Mouse (Mus musculus) activated CD4-positive, CD25-positive, alpha-beta regulatory T cell, adult 4 months (primary cell): ENCODE data around the gene Rab27a. TPM values are rescaled to one million over a fixed set of nuclear protein-coding genes. Genes with fewer than 3 reads are reported as not detected.

Source experiments
- ATAC-seq: one replicate; pipeline ENCODE4 v1.8.0; 2017
- polyA plus RNA-seq, 2 experiments: library from polyadenylated mRNA; unstranded; fragments of 100-300 nt; shearing (Covaris generic); gene quantifications; one replicate each; pipeline ENCODE4 v1.2.1; 2017

The Rab27a gene
- polyA plus RNA-seq, result 10 to 100 TPM; 33.8 to 42.7 TPM

DNA sequence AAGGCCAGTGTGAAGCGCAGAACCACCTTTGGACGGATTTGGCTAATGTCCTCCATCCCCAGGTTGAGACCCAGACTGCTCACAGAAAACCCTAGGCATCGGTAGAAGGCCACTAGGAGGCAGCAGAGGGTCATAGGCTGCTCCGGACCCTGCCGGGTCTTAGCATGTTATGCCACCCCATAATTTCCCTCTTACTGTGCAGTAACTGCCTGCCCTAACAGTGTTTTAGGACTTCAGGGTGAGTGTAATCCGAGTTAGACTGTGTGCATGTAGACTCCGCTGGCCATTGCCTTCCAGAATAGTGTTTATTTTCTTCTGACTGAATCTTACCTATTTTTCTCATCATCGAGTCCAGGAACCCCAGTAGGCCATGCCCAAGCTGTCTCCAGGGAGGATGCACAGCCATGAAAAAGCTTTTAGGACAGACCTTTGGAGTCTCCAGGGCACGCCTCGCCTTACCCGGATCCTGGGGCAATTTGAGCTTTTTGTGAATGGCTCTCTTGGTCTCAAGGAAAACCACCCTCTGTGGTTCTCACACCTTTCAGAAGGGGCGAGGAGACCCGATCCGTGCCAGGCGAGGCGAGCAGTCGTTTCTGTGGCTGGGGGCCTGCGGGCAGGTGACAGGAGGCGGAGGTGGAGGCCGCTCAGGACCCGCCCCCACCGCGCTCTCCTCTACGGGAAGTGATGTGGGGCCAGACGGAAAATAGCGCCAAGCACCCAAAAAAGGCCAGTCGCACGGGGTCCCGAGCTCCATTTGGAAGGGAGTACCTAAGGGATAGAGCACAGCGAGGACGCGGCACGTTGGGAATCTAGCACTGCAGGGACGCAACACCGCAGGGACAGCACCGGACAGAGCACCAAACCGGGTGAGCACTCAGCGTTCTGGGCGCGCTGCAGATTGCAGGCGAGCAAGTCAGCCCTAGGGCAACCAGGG lies at the start of gene Rab27a:
Rab27a (plus strand) TSS at position 709 of the 934 bp plus-strand sequence.
- ATAC-seq, result peak; percentile 71

DNA sequence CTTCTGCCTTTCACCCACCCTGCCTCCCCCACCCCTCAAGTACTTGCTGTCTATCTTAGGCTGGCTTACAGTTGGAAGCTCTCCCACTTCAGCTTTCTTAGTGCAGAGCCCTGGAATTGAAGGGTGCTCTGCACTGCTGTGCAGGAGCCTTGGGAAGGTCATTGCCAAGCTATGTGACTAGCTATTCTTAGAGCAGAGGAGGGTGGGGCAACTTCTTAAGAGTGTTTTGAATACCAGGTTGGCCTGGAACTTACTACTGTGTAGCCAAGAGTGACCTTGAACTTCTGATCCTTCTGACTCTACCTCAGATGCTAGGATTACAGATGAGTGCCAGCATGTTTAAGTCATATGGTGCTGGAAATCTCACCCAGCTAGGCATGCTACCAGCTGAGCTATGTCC lies 48.5 kb upstream of the Rab27a start:
- no peak for ATAC-seq

DNA sequence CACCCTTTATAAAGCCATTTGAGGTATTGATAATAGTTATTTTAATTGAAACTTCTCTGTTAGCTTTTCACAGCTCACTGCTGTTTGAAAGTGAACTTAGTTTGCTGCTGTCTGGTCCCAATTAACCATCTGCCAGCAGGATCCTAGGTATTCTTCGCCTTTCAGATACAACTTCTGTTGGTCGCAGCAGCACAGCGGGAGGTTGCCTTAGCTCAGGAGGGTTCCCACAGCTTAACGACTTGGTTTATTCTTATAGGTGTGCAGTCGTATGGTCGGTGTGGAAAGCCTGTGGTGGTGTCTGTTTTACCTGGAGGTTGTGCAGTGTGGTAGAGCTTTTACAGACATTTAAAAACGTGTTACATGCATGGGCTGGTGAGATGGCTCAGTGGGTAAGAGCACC lies 47.8 kb upstream of the Rab27a start:
- ATAC-seq, result no peak

DNA sequence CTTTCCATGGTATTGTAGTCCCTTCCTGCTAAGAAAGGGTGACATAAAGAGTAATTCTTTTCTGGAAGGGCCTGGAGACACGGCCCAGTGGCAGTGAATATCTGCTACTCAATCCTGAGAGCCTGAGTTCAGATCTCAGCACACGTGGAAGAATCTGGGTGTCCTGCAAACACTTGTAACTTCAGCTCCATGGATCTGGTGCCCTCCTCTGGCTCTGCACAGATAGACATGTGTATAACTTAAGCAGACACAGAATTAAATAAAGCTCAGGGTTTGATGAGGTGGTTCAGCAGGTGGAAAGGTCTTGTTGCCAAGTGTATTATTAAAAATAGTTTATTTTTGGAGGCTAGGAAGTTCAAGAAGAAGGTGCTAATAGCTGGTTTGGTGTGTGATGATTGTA lies 44.2 kb upstream of the Rab27a start:
- no peak for ATAC-seq

DNA sequence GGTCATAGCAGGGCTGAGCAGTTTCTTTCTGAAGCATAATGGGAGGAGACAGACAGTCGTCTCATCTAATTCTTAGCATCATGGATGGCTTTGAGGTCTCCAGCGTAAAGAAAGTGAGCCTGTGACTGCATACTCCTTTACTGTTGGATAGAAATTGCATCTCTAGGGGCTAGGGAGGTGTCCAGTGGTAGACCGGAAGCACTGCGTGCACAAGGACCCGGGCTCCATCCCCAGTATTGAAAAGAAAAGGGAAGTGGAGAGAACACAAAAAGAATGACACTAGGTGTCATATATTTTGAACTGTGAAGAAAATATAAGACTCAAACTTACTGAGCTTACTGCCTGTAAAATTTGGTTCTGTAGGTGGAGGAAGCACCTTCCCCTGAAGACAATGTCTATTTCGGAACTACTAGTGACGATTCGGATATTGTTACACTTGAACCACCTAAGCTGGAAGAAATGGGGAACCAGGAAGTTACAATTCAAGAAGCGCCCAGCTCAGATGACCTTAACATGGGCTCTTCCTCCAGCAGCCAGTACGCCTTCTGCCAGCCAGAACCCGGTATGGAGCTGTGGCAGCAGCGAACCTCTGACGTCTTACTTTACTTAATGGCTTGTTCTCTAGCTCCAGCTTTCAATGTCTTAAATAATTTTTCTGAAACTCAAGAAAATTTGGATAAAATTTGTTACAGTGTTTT lies 43.2 kb upstream of the Rab27a start:
- no peak for ATAC-seq

DNA sequence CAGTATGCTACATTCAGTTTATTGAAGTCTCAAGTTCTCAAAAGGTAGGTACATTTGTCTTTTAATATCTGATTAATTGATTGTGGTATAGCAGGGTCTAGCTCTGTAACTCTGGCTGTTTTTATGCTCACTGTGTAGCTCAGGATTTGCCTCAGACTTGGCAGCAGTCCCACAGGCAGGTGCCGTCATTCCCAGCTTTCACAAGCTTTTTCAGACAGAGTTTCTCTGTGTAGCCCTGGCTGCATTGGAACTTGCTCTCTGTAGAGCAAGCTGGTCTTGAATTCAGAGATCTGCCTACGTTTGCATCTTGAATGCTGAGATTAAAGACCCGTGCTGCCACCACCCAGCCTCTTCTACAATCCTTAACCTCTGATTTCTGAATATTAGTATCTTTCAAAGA lies 42.5 kb upstream of the Rab27a start:
- ATAC-seq, result no peak

DNA sequence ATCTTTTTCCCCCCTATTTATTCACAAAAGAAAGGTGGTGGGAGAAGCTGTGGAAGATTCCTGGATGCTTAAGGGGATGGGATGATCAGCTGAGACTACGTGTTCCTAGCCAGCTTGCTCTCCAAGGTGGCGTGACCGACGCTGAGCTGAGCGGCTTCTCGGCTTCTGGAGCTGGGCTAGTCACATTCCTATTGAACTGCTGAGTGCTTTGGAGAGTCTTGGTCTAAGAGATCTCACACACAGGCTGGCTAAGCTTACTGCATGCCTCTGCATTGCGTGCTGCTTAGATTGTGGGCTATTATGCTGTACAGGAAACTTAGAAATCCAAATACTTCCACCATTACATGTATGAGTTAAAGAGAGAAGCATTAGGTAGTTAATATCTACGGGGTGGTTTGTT lies 40.6 kb upstream of the Rab27a start:
- ATAC-seq, result no peak

DNA sequence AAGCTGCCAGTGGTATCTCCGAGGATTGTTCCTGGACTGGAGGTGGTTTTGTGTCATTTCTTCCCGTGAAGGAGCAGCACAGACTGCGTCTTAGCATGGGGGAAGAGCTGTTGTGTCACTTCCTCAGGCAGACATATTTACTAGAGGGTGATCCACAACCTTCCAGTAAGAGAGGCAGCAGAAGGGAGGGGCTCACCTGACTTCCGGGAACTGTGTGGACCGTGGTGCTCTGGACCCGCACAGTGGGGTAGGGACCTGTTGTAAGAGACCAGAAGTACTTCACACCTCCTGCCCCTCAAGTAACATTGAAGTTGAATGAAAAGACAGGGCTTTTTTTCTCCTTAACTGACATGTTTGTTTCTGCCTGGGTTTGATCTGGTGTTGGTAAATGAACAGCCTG lies 39.5 kb upstream of the Rab27a start:
- ATAC-seq, result no peak

DNA sequence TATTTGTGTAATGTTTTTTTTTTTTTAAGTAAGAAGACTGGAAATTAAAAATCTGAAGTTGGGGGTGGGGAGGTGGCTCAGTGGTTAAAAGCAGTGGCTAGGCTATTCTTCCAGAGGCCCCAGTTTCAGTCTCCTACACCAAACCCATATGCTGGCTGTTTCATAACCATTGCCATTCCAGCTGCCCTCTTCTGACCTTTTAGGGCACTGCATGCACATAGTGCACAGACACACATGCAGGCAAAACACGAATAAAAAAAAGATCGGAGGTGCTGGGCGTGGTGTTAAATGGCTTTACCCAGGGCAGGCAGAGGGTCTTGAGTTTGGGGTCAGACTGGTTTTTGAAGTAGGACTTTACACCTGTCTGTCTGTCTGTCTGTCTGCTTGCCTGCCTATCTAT lies 38.5 kb upstream of the Rab27a start:
- ATAC-seq, result no peak

DNA sequence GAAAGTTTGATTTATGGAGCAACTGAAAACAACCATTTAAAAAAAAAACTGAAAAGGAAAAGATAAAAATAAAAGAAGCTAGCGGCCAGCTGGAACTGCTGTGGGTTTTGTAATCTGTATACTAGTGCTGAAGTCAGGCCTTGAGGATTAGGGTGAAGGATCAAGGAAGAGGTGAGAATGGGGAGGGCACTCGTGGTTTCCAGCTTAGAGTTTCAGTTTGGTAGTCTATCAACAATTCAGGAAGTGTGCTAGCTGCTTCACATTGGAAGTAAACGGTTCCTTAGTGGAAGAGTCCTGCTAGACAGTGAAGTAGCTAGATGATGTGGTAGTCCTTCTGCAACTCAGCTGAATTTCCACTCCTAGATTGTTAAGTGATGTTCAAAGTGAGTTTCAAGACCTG lies 36.3 kb upstream of the Rab27a start:
- ATAC-seq, result no peak

DNA sequence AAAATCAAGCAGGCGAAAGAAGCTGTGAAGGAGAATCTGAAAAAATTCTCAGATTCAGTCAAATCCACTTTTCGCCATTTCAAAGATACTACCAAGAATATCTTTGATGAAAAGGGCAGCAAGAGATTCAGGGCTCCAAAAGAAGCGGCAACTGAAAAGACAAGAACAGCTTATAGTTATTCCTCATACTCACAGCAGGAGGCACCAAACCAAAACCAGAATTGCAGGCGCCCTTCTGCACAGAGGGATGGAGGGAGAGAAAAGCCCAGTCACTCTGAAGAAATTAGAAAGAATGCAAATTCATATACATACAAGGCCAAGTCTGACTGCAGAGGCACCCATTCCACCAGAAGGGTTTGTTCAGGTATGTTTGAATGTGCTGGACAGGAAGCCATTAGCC lies 32.0 kb upstream of the Rab27a start:
- ATAC-seq, result no peak

DNA sequence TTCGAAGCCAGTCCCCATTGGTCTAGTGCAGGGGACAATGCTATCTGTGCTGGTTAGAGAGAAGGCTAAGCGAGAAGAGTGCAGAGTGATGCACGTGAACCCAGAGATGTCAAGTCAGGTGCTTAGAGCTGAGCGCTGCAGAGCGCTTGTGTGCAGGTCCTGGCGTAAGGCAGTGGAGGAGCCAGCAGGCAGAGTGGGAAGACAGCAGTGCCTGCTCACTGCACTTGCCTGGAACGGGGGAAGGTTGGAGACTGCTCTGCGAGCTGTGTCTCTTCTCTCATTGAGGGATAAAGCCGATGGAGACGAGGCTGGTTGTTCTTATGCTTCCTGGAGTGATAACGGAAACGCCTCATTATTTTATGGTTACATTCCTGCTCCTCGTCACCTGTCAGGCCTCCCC lies 29.9 kb upstream of the Rab27a start:
- ATAC-seq, result no peak

DNA sequence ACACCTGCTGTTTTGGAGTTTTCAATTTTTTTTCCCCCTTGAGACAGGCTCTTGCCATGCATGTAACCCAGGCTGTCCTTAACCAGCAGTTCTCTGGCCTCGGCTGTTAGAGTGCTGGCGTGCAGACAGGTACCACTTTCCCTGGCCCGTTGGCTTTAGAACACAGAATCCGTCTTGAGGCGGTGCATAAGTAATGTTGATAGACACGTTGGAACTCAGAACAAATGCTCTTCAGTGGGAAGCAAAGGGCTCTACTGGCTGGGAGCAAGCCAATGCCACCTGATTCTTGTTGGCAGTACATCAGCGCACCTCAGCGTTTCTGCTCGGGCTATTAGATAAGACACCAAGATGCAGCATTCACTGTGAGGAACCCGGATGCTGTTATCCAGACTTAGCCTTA lies 24.8 kb upstream of the Rab27a start:
- no peak for ATAC-seq

DNA sequence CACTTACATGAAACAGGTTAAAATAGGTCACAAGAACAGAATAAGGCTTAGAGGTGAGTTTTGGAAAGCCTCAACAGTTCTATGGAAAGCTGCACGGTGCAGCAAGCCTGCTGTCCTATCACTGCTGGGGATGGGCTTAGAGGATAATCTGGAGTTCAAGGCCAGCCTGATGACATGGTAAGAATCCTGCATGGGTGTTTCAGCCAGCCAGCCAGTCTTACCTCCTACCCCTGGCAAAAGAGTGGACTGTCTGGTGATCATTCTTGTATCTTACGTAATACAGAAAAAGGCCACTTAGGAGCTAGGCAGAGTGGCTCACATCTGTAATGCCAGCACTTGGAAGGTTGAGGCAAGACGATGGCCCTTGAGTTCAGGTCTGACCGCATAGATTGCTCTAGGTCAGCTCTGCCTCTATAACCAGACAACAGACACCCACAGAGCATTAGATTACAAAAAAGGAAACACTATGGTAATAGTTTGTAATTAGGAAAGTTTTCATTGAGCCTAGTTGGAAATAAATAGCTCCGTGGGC lies 24.0 kb upstream of the Rab27a start:
- no peak for ATAC-seq

DNA sequence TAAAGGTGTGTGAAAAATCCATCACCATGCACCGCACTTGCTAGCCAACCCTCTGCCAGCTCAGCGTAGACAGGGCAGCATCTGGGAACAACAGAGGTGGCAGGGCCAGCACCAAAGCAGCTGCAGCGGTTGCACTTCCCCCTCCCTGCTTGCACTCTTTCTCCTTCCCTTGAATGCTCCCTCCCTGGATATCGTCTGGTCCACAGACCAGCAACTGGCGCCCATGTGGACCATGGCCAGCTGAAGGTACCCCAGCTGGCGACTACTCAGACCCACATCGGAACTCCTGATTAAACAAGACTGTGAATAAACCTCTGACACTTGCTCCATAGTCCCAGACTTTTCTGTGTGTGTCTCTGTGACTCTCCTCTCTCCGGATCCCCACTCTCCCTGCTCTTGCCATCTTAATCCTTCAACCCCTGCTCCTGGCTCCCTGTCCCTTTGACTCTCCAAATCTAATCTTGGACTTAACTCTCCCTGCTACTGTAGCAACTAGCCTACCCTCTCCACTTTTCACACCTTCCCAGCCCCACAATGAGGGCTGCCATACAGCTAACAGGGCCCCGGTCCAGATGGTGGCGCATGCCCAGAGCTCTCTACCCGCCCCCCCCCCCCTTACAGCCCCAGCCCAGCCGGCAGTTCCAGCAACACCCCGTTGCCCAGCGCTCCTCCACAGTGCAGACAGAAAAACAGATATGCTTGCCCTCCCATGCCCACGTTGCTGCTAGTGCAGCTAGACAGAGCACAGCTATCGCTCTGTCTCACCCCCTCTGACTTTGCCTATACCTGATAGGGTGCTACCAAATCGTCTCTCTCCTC lies 18.6 kb upstream of the Rab27a start:
- no peak for ATAC-seq

DNA sequence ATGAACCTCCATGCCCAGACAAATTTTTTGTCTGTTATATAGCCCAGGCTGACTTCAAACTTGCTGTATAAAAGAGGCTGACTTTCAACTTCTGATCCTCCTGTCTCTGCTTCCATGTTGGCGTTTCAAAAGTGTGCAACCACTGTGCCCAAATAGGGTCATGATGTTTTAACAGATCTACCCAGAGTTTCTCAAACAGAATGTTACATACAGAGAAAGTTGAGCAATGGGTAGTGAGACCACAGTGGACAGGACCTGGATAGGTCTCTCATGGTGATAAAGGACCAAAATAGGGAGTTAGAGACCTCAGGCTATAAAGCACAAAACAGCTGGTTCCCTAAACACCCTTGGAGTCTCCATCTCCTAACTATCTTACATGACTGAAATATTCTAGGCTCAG lies 14.2 kb upstream of the Rab27a start:
- ATAC-seq, result no peak

DNA sequence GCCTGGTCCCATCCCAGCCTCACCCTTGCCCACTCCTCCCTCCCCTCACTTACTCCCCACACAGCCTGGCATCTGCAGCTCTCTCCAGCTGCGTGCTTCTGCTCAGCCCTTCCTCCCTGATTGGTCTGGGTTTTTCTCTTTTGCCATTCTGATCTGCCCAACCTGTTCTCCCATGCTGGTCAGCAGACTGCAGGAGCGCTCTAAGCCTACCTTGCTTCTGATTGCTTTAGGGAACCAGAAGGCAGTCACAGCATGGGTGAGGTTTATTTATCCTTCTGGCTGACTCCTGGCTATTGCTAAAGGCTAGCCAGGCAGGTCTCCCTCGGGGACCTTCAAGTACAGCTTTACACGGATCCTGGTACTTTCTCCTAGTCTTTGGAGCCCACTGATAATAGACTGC lies 13.2 kb upstream of the Rab27a start:
- ATAC-seq, result no peak

DNA sequence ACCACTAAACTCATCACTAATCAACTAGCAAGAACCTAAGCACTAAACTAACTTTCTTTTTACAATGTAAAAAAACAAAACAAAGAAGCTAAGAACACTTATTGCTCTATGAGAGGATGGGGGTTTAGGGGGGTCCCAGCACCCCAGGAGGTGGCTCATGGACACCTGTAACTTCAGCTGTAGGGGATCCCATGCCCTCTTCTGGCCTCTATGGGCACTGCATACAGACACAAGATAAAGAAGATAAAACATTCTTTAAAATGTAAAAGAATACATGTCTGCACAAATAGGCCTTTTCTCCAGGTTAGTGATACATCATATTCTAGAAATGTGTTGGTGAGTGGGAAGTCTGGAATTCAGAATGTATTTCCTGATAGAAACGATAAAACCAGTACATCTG lies 11.2 kb upstream of the Rab27a start:
- ATAC-seq, result no peak

DNA sequence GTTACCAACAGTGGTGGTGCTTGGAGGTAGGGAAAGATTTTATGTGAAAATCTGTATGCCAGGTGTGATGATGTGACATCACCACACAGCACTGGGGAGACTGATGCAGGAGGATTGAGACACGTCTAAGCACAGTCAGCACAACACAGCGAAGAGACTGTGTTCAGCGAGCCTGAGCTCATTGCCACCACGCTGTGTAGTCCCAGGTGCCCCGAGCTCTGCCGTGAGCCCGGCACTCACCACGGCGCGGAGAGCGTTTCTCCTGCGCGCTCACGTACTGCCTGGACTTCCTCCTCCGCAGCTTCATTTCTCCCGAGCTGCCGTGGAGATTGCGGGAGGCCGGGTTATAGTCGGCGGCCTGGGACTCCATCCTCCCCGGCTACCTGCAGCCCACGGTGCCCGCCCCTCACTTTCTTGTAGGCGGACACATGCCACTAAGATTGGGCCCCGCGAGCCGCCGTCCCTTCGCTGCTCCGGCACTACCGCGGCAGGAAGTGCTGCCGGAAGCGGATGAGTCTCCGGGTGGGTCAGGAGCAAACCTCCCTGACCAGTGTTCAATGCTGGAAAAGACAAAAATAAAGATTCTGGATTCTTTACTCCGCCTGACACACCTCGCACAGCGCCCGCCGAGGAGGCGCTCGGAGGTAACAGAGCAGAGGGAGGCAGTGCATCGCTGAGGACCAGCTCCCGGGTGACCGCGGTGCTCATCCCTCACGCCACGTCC lies 5.3 kb upstream of the Rab27a start:
- peak; percentile 71 for ATAC-seq

DNA sequence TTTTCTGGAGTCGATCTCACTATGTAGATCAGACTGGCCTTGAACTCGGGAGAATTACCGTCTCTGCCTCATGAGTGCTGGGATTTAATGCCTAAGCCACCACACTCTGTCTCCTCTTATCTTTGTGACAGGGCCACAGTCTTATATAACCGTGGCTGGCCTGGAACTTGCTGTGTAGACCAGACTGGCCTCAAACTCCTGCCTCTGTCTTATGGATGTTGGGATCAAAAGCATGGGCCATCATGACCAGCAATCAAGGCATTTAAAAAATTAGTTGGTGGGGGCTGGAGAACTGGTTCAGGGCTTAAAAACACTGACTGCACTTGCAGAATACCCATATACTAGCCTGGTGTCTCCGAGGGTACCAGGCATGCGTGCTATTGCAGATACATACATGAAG lies 4.6 kb upstream of the Rab27a start, which contains the start of gene Pigb:
Pigb (minus strand) TSS at position 299 of the 400 bp plus-strand sequence.
- no peak for ATAC-seq

DNA sequence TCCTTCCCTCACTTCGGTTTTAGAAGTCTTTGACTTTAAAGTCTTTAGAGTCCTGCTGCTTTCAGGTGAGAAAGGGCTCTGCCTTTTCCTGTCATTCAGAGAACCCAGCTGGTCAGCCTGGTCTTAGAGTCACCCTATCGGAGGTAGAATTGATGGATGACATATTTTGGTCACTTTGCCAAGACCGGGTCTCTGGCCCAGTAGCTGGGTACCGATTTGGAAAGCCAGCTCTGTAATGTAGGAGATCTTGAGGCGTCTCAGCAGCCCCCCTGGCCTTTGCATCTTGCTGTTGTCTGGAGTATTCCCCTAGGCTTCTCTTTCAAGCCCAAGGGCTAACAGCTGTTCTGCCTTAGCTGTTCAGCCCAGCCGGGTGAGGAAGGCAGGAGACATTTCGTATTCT lies 550 bp downstream of the Rab27a start:
- no peak for ATAC-seq

DNA sequence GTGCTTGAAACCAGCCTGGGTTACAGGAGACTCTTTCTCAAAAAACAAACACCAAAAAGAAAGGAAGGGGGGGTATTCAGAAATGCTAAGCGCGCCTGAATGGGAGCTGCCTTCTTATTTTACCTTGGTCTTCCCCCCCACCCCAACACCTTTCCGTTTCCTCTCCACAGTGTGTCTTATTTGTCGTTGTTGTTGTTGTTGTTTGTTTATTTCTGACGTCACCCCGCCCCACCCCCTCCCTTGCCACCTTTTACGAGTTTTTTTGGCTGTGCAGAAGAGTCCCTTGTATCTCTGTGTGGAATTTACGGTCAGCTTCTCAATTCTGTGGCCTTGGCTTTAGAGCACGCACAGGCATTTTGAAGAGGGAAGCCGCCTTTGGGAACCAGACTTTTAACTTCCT lies 1.1 kb downstream of the Rab27a start:
- ATAC-seq, result peak; percentile 37
